Mouse (Mus musculus) A20 (cell line): ENCODE measurements at regions not wholly inside any gene's neighbourhood (a gene's known extent, or its start where the extent isn't known, plus 50 kb on each side); places are given as distances from the start of the nearest gene placed in this dataset.
A peak's percentile ranks its signal among the peaks of the same experiment; 100 is the strongest.

Experiments used
- DNase-seq: peaks from one replicate; pipeline ENCODE4 v3.0.0-alpha.2; 2011; ENCODE audit warnings: low read depth, low spot score

GRCm38 (mm10) chr17:31732176-31732880, 54.7 kb downstream of the Cryaa start:
- DNase-seq = no peak

GRCm38 (mm10) chr17:31734521-31734920, 56.9 kb downstream of the Cryaa start:
- DNase-seq = no peak

GRCm38 (mm10) chr17:31736716-31737115, 59.1 kb downstream of the Cryaa start:
- DNase-seq = no peak

- DNase-seq = no peak
Measured at GRCm38 (mm10) chr17:31738249-31738648, 60.6 kb downstream of the Cryaa start.

- DNase-seq = no peak
Measured at GRCm38 (mm10) chr17:31739586-31739985, 62.0 kb downstream of the Cryaa start.

- no peak for DNase-seq
Measured at GRCm38 (mm10) chr17:31740059-31740458, 62.5 kb downstream of the Cryaa start.

GRCm38 (mm10) chr17:31743656-31744055, 66.0 kb downstream of the Cryaa start:
- no peak for DNase-seq

GRCm38 (mm10) chr17:31746198-31747111, 68.8 kb downstream of the Cryaa start:
- DNase-seq = no peak

- no peak for DNase-seq
Measured at GRCm38 (mm10) chr17:31747563-31747962, 70.0 kb downstream of the Cryaa start.

- DNase-seq = no peak
Measured at GRCm38 (mm10) chr17:31748158-31748557, 70.6 kb downstream of the Cryaa start.

GRCm38 (mm10) chr17:31748971-31749370, 71.4 kb downstream of the Cryaa start:
- no peak for DNase-seq

- peak; percentile 53 for DNase-seq
Measured at GRCm38 (mm10) chr17:31751262-31751661, 73.7 kb downstream of the Cryaa start.

GRCm38 (mm10) chr17:31753113-31753858, 75.7 kb downstream of the Cryaa start:
- DNase-seq = peak; percentile 86

GRCm38 (mm10) chr17:31753859-31754229, 76.2 kb downstream of the Cryaa start:
- DNase-seq = no peak

- no peak for DNase-seq
Measured at GRCm38 (mm10) chr17:31760465-31760864, 82.9 kb downstream of the Cryaa start.

- no peak for DNase-seq
Measured at GRCm38 (mm10) chr17:31763078-31763477, 85.5 kb downstream of the Cryaa start.

GRCm38 (mm10) chr17:31766779-31767697, 88.6 kb downstream of the Sik1 start:
- DNase-seq = no peak

- no peak for DNase-seq
Measured at GRCm38 (mm10) chr17:31772201-31772820, 83.3 kb downstream of the Sik1 start.

- peak; percentile 33 for DNase-seq
Measured at GRCm38 (mm10) chr17:31773882-31774281, 81.7 kb downstream of the Sik1 start.

GRCm38 (mm10) chr17:31775037-31775436, 80.6 kb downstream of the Sik1 start:
- no peak for DNase-seq

- DNase-seq = no peak
Measured at GRCm38 (mm10) chr17:31775966-31776365, 79.6 kb downstream of the Sik1 start.
